Mouse (Mus musculus): ENCODE data around the gene Cdh23.

Gene Cdh23

GRCm38 (mm10) chr10:60346056-60346455 is 350.2 kb downstream of the Cdh23 start:
- DNase-seq (ENCODE audit: low read depth, low spot score) = no peak

GRCm38 (mm10) chr10:60344111-60344510 is 352.2 kb downstream of the Cdh23 start:
- DNase-seq (ENCODE audit: low read depth, low spot score) = no peak

GRCm38 (mm10) chr10:60341528-60341927 is 354.8 kb downstream of the Cdh23 start:
- no peak for DNase-seq (ENCODE audit: low read depth, low spot score)

DNA sequence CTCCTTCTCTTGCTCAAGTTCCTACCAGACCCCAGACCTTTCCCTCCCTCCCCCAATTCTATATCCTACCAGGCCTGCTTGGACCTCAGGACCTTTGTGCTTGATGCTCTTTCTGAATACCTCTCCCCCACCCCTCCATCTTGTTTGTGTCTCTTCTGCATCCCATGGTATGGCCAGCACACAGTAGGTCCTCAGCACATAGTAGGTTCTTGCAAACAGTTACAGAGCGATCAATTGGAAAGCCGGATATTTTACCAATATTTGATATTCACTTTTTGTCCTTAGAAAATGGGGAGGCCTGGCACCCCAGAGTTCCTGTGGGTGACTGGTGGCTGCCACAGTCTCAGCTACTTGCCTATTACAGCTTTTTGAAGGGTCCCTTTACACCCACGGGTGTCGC is 361.3 kb downstream of the Cdh23 start:
- DNase-seq (ENCODE audit: low read depth, low spot score) = no peak

DNA sequence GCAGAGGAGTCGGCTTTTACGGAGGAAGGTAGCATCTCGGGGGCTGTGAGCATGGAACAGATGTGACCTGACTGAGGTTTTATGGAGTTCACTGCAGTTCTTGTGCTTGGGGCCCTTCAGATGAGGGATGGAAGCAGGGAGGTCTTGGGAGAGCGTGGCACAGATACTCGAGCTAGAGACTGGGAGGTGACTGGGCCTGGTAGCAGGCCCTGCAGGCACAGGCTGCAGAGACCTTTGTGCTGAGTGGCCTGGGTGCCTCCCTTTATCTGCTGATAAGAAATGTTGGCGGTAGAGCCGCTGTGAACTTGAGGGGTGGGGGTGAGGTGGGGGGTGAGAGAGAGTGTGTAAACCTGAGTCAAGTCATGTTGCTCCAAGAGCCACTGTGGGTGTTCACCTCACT is 361.7 kb downstream of the Cdh23 start:
- no peak for DNase-seq (ENCODE audit: low read depth, low spot score)

GRCm38 (mm10) chr10:60328963-60329650 is 367.2 kb downstream of the Cdh23 start:
- no peak for DNase-seq (ENCODE audit: low read depth, low spot score)

GRCm38 (mm10) chr10:60316166-60316565 is 380.1 kb downstream of the Cdh23 start:
- no peak for DNase-seq (ENCODE audit: low read depth, low spot score)

- no peak for DNase-seq (ENCODE audit: low read depth, low spot score)
These were observed 382.7 kb downstream of the Cdh23 start for GRCm38 (mm10) chr10:60313606-60314005.

DNA sequence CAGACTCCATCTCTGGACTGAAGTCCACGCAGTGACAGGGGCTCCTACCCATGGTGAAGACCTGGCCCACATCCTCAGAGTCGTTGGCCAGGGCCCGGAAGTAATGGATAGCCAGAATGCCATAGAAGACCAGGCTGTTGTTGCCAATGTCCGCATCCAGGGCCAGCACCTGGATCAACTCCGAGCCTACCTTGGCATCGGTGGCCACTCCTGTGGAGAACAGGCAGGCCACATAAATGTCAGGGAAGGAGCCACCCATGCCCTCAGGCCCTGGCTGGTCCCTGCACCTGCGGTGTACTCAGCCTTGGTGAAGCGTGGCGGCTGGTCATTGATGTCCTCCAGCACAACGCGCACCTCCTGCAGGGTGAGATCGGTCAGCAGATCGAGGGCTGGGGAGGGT is 385.7 kb downstream of the Cdh23 start:
- no peak for DNase-seq (ENCODE audit: low read depth, low spot score)

DNA sequence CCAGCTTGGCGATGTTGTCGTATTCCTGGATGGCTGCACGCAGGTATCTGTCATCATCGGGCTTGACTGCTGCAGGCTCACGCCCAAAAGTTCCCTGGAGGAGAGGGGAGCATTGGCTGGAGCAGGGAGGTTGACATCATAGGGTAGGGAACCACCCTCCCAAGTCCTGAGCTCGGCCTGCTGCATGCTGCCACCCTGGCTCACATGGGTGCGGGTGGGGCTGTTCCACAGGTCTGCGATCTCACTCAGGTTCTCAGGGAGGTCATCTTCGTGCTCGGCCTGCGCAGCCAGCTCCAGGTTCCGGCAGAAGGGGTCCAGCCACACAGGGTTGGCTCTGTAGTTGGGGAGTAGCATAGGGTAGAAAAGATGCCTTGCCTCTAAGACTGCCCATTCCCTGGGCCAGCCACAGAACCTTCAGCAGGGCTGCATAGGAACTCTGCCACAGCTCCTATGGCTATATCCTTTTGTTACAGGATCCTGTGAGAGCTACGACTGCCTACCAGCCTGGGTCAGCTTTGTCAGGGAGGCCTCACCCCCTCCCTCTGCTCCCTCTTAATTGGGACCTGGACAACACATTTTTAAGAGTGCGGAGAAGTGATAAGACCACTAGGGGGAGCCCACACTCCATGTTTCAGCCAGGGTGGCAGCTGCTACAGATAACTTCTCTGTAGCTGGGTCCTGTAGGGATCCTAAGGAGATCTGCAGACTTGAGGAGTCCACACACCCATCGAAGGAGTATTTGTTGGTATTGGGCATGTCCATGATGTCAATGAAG is 391.2 kb downstream of the Cdh23 start:
- peak; percentile 53 for DNase-seq (ENCODE audit: low read depth, low spot score)

GRCm38 (mm10) chr10:60303419-60303818 is 392.9 kb downstream of the Cdh23 start:
- no peak for DNase-seq (ENCODE audit: low read depth, low spot score)

- no peak for DNase-seq (ENCODE audit: low read depth, low spot score)
These were observed 396.7 kb downstream of the Cdh23 start for GRCm38 (mm10) chr10:60299636-60300035.

DNA sequence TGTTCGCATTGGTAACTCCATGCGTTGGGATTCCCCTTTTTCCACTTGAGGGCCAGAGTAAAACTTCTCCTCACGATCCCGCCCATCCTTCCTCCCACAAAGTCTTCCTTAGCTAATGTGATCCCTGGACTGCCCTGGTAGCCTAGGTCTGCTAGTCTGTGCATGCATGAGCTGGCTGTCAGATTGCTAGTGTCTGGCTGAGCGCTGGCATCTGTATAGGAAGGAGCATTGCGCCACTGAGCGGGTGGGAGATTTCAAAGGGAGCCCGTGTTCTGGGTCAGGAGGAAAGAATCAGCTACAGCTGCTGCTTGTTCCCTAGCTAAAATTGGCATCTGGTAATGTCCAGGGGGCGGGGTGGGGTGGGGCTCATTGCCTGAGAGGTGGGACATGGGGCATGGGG is 400.3 kb downstream of the Cdh23 start:
- DNase-seq (ENCODE audit: low read depth, low spot score) = no peak

- DNase-seq (ENCODE audit: low read depth, low spot score) = no peak
These were observed 400.9 kb downstream of the Cdh23 start for GRCm38 (mm10) chr10:60295356-60295755.

DNA sequence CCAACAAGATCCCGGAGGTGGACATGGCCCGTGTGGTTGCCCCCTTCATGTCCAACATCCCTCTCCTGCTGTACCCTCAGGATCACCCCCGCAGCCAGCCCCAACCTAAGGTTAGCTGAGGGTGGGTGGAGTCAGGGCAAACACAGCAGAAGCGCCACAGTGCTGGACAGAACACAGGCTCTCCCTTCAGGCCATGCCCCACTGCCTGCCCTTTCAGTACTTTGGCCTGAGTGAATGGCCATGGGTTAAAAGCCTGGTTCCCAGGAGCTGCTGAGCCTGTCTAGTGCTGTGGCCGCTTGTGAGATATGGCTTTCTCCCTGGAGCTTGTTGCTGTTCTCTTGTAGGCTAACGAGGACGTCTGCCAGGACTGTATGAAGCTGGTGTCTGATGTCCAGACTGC is 401.7 kb downstream of the Cdh23 start:
- no peak for DNase-seq (ENCODE audit: low read depth, low spot score)

- DNase-seq (ENCODE audit: low read depth, low spot score) = no peak
These were observed 404.1 kb downstream of the Cdh23 start for GRCm38 (mm10) chr10:60292209-60292608.

GRCm38 (mm10) chr10:60290739-60291110 is 405.6 kb downstream of the Cdh23 start:
- no peak for DNase-seq (ENCODE audit: low read depth, low spot score)

DNA sequence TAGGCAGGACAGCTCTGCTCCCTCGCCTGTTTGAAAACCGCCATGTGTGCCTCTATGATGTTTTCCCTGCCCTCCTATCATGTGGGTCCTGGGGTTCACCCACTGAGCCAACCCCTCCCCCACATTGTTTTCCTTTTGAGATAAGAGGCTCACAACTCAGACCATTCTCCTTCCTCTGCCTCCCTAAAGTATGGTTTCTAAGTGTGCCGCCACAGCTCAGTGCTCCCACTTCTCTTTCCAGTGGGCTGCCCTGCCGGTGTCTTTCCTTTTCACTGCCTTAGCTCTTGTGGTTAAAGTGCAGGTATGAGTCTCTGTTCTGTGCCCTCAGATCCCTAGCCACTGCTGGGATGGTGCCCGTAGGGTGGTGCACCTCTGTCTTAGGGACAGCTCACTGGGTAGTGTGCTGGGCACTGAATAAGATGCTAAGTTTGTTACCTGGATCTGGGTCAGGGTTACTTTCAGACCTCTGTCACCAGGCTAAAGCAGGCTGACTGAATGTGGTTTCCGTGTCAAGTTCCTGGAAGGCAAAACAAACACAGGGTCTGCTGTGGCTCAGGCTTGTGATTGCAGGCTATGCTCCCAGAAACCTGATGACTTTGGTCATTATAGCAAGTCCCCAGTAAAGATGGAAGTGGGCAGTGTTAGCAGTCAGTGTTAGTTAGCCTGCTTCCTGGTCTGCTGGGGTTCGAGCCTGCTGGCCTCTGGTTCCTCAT is 406.1 kb downstream of the Cdh23 start:
- DNase-seq (ENCODE audit: low read depth, low spot score) = no peak

DNA sequence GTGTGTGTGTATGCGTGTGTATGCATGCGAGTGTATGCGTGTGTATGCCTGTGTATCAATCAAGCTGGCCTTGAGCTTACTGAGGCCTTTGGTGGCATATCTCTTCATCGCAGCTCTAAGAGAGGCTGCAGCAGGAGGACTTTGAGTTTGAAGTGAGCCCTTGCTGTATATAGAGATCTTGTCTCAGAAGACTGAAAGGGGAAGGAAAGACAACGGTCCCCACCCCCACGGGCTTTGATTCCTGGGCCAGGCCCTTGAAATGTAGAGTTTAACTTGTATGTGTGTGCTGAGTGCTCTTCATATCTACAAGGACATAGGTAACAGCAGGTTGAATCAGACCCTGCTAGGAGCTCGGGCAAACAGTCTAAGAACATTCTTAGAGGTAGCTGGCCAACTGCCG is 407.1 kb downstream of the Cdh23 start:
- no peak for DNase-seq (ENCODE audit: low read depth, low spot score)

GRCm38 (mm10) chr10:60287726-60288125 is 408.6 kb downstream of the Cdh23 start:
- DNase-seq (ENCODE audit: low read depth, low spot score) = no peak

DNA sequence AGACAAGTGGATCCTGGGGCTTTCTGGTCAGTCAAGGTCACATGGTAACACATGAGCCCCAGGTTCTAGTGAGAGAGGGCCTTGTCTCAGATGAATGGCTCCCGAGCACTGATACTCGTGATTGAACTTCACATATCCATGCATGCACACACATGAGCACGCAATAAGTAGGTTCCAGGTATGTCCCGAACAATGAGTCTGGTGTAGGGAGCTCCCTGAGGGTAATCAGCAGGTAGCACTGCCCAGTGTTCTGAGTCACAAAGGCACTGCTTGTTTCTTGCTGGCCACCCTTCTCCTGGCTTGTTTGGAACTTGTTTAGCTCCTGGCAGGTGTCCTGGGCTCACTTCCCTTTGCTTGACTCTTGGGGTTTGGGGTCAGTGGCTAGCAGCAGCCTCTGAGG is 409.1 kb downstream of the Cdh23 start:
- DNase-seq (ENCODE audit: low read depth, low spot score) = no peak

DNA sequence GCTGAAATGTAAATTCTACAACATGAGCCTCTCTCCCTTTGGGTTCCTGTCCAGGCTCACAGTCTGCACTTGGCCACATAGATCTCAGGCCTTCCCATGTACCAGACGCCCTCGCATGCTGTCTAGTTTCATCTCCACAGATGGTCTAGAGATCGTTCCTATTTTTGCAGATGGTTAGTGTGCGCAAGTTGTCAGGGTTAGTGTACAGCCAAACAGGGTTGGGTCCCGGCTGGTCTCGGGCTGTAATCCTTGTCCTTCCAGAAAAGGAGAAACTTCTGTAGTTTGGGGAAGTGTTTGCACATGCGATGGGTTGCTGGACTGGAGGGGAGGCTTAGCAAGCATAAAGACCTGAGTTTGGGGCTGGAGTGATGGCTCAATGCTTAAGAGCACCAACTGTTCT is 409.7 kb downstream of the Cdh23 start:
- DNase-seq (ENCODE audit: low read depth, low spot score) = no peak
